Mouse (Mus musculus) 3T3-L1 (cell line): ENCODE results near the gene Cst13.
"Not testable (repeated sequence)": the region's sequence is repeated elsewhere in the genome, so short reads cannot be mapped to it uniquely, and the experiment has no call there.

Source experiments
- DNase-seq: peaks from one replicate; pipeline ENCODE4 v3.0.0-alpha.2; 2015; ENCODE audit warnings: low read depth, low spot score

Cst13 gene

DNA sequence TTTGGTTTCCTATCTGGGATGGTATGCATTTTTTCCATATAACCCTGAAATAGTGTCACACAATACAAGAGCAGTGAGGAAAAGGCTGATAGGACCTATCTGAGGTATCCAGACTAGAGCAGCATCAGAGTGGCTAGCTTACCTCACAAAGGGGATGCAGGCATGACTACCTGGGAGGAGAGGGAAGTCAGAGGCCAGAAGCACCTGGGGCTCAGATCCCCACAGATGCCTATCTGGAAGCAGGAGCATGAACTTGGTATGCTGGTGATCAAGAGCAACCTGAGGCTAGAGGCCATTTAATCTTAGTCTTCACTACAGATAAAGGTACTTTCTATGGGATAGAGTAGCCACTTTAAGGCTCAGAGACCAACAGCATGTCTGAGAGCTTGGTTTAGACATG lies at the start of gene Cst13:
TSS of gene Cst13 (plus strand) at position 173 of the 400 bp plus-strand sequence.
- DNase-seq: no peak

DNA sequence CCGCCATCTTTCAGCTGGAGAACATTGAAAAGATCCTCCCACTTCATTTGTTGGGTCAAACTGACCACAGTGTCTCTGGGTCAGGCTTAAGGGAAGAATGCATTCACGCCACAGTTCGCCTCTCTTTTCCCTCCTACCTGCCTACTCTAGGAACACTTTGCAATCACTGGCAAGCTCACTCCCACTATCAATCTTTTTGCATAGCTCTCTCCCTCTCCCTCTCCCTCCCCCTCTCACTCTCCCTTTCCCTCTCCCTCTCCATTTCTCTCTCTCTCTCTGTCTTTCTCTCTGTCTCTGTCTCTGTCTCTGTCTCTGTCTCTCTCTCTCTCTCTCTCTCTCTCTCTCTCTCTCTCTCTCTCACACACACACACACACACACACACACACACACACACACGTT lies 48.5 kb upstream of the Cst13 start, which contains the start of gene Cst11:
TSS of gene Cst11 (minus strand) at position 101 of the 400 bp plus-strand sequence.
- DNase-seq: not testable (repeated sequence)

DNA sequence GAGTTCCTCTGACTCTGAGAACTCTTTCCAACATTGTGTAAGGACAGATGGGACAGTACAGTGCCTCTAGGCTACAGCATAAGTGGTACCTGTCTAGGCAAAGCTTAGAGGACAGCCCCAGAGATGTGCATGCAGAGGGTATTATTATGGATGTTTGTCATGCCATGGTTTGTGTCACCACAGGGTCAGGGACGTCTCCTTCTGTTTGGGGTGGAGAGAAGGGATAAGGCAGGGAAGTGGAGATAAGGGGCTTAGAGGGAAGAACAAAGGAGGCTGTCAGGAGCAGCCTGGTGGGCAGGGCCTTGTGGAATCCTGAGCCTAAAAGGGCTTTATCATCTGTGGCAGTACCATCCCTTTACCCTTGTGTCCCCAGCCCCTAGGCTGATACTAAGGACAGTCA lies 38.2 kb upstream of the Cst13 start, which contains the start of gene 8030411F24Rik:
TSS of gene 8030411F24Rik (plus strand) at position 301 of the 400 bp plus-strand sequence.
- no peak for DNase-seq

DNA sequence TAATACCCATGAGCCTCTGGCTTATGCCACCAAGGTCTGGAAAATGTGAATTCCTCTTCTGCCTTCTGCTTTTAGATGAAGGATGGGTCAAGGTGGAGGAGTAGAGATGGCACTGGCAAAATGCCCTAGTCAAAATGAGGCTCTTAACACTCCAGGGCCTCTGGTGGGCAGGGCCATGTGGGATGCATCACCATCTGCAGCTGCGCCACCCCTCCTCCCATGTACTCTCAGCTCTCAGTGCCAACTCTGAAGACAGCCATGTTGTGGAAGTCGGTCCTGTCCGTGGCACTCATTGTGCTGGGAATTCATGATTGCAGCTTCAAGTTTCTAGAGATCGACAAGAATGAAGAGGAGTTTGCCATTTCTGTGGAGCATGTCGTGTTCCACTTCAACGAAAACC lies 30.7 kb upstream of the Cst13 start, which contains the start of gene Cst12:
TSS of gene Cst12 (plus strand) at position 220 of the 400 bp plus-strand sequence.
- no peak for DNase-seq

DNA sequence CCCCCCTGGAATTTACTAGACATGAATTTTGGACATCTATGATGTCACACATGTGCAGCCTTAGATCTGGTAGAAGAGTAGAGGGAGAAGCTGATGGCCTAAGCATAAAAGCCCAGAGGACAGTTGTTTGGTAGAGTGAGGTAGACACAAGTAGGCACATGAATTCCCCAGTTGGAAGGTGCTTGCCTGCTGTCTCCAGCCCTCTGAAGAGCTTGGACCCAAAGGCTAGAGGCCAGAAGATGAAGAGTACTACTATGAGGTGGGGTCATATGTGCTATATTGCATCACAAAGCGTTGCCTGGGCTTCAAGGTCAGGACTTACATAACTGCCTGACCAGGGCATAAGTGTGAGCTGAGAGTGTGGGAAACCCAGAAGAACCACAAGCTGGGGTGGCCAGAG lies 21.4 kb upstream of the Cst13 start, which contains the start of gene Cst8:
TSS of gene Cst8 (plus strand) at position 301 of the 400 bp plus-strand sequence.
- no peak for DNase-seq

DNA sequence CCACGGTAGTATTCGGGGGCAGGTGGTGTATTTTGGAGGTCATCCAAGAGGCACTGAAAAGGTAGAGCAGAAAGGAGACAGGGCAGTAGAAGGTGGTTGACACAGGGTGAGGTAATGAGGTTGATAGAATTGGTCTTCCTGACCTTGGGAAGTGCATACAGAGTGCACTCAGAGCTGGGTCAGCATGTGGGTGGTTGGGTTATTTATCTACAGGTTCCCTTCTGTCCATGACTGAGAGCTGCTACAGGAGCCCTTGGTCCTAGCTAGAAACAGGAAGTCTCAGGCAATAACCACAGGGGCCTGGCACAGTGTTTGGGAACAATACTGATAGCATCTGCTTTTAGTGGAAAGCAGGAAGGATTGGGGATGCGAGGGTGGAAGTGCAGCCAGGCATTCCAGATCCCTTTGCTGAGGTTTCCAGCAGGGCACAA lies 18.4 kb upstream of the Cst13 start:
- peak; percentile 53 for DNase-seq

DNA sequence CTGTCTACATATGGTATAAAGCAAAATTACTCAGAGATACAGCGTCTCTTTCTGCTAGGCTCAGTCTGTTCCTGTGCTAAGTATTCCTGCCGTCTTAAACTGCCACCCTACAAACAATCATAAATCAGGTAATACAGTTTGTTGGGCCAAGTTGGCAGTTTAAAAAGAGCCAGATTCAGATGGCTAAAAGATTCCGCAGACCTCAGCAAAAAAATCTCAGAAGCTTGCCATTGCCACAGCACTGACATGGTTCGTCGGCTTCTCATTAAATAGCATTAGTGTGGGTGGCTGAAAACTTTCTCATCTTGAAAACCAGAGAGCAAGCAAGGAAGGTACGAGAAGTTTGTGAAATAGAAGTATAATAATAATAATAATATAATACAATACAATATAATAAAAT lies 13.2 kb upstream of the Cst13 start:
- no peak for DNase-seq

DNA sequence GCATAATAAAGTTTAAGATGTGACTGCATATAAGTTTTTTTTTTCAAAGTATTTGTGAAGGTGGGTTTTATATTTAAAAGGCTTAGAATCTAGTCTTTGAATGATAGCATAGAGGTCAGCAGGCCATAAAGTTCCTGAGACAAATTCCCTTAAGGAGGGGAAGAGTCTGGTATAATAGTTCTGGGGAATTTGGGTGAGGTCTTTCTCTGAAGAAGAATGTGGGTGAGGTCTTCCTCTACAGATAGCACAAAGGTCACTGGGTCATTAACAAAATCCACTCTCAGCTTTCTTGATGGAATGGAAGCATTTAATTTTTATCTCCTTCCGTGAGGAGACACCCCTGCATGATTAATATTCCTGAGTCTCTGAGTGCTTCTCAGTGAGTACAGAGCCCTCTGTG lies 6.1 kb downstream of the Cst13 start:
- no peak for DNase-seq

DNA sequence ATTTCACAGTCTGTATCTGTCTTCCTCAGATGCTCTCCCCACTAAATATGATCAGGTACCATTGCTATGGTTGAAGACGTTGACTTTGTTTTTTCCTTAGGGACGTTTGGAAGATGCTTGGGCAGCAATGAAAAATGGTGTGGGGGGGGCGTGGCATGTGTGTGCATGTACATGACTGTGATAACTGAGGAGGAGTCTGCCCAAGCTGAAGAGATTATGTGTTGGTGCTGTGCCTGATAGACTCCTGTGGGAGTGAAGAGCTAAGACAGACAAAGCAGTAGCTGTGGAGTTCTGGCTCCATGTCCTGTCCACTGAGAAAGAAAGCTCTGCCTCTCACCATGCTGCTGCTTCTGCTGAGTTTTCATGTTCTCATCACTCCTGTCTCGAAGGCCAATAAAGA lies 15.0 kb downstream of the Cst13 start, which contains the start of gene Cst9:
TSS of gene Cst9 (plus strand) at position 236 of the 400 bp plus-strand sequence.
- DNase-seq: no peak

DNA sequence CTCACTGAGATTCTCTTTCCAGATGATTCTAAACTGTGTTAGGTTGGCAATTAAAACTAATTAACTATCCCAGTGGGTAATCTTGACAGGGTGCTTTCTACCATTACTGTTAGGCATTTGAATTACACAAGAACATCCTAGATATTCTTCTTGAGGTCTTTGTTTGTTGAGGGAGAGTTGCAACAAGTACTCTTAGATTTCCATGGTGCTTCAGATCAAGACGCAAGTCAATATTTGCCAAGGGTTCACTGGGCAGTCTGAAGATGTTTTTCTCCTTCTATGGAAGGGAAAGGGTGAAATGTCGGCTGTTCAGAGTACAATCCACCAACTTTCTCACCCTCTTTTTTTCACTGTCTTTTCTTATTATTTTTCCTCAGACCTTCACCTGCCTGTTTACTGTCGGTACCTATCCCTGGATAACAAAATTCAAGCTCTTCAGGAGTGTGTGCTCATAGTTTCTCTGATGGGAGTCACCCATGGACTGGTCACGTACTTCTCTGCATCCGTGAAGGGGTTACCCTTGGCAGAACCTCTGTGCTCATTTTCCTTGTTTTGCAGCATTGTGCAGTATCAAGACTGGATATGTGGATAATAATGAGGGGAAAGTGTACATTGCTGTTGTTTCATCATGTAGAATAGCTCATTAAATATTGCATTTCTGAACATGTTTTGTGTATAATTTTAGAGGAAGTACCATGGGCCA lies 18.3 kb downstream of the Cst13 start:
- DNase-seq: no peak

DNA sequence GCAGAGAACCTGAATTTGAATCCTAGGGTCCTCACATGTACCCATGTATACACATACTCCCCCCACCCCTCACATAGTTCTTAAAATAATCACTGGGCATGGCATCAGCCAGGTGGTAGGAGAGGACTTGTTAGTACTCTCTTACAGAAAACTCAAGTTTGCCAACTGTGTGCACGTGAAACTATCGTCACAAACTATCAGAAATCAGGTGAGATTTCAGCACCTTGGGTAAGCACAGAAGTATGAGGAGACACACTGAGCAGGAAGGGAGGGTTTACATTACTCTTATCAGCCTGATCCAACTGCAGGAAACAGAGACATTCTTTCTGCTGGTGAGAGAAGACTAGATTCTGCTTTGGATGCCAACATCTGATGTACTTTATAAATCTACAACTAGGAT lies 19.3 kb downstream of the Cst13 start:
- DNase-seq: no peak

DNA sequence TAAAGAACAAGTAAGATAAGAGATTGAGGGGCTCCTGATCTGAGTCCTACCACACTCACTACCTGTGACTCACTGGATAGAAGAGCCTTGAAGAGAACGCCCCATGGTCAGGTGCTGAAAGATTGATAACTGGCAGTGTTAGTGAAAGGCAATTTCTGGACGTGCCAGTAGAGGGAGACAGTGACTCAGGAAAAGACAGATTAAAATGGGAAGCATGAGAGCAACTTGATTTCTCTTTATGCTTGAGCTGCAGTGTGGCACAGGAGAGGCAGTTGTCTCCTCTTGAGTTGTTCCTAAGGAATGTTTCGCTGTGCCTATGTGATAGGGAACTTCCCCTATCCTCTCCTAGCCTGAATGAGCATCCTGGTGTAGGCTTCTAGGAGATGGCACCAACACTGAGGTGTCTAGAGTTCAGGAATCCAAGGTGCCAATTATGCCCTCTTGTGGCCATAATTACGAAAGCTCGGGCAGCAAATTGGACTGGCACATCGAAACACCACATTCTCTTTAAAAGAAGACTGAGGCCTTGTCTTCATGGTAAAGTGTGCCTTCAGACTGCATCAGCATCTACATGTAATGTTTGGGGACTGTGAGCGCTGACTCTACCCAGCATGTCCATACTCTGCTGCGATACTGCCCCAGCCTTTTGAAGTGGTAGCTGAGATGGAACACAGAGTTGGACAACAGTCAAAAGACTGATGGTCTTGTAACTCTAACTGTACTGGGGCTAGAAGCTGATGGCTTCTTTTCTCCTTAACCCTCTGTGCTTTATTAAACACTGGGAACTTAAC lies 31.4 kb downstream of the Cst13 start:
- peak; percentile 95 for DNase-seq

DNA sequence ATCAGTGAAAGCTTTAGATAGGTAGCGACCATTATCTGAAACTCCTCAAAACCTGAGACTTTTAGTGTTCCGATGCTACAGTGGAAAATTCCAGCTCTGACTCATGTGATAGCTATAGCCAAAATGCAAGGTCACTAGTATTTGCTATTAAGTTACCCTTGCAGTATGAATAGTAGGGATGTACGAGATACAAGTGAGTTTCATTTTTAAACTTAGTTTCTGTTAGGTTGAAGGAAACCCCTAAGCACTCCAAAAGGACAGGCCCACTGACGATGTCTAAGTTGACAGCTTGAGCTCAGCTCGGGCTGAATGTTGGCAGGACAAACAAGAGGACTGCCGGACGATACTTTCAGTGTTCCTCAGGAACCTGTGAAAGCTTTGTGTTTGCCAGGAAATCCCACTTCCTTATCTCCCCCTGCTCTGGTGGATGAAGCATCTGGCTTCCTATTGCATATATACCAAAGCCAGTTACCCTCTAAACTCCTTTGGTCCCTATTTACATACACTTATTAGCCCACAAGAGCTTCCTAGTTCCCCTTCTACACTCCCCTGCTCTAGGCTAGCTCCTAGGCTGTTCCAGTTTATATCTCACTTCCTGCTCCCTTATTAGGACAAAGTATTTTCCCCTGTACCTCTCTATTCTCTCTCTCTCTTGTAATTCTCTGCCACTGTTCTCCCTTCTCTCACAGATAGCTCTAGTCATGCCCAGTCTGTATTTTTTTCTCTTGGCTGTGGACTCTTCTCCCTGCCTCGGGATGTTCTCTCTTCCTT lies 36.9 kb downstream of the Cst13 start:
- DNase-seq: peak; percentile 89

DNA sequence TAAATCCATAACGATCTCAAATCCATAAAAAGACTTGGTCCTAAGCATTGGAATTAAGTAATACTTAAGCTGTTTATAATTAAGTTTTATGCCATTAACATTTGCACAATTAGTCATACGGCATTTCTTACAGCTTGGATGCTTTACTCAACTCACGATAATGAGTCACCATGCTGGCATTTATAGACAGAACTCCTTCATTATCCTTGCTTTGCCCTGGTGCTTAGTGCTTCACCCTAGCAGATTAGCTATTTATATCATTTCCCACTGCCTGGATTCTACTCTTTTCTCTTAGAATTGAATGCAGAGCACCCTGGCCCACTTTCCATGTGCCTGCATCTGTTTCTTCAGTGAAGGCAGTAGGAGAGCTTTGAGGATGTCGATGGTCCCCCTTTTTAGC lies 37.6 kb downstream of the Cst13 start:
- peak; percentile 92 for DNase-seq

DNA sequence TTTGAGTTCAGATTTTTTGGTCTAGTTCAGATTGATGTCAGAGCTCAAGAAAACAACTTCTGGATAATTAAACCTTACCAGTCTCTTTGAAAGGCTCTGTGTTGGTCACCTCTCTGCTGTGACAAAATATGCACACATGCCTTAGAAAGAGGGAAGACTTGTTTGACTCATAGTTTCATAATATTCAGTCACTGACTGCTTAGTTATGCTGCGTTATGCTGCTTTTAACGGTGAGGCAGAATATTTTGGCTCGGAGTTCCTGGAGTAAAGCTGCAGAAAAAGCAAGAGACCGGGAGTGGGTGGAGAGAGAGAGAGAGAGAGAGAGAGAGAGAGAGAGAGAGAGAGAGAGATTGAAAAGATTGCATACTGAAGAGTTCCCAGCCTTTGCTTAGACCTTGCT lies 41.1 kb downstream of the Cst13 start:
- DNase-seq: no peak

DNA sequence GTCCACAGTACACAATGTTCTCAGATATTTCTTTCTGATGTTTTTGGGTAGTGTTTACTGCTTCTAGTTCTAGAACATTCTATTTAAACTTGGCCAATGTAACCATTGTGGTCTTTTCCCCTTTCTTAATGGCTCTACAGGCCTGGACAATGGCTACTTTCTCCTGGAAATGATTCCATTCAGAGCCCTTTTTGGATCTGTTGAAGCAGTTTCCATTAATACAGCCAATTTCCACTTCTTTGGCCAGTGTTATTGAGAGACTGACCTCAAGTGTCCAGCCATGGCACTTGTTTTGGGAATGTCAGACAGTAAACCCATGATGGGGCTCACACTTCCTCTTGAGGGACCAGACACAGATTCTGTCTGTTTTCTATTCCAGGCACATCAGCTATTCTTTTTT lies 41.8 kb downstream of the Cst13 start:
- no peak for DNase-seq

DNA sequence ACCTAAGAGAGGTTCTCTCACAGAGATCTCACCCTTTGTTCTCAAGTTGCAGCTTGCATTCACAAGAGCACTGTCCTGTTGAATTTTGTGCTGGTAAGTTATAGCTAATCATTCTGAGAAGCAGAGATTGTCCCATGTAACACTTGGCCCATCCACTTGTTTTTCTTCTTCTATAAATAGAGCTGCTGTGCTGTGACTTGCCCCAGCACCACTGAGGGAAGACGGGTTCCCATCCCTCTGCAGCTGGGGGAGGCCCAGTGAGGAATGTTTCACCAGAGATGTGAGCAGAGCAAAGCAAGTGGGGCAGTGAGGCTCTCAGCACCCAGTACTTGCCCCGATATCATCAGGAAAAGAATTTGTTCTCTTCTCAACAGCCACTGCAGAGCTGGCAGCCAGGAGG lies 45.1 kb downstream of the Cst13 start, which contains the start of gene 9230104L09Rik:
TSS of gene 9230104L09Rik (minus strand) at position 73 of the 400 bp plus-strand sequence.
- DNase-seq: peak; percentile 21

DNA sequence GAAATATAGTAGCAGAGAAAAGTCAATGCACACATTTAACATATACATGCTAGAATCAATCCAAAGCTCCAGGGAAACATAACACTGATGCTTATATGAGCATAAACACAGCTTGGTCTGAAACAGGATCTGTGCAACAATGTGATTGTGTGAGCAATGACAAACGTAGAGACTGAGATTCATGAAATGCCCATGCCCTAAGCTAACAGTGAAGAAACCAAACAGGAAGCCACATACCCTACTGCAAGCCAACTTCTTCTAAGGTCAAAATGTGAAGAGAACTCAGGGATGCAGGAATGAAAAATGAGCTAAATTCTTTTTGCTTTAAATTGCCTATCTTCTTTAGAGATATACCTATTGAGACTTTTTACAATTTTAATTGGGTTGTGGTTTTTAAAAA lies 49.1 kb downstream of the Cst13 start:
- DNase-seq: no peak

DNA sequence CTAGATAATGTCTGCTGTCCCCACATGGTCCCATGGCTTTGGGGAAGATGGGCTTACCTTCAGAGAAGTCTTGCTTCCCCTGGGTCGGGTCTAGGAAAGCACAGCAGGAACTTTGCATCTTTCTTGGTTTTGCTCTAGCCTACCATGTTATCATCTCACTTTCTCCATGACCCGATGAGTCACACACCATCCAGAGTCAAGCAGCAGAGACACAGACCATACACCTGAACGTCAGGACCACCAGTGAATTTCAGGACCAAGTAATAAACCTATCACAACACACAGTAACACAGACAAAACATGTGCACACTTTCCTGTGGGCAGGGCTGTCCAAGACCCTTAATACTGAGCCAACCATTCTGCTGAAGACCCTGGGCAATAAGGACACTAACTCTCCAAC lies 50.6 kb downstream of the Cst13 start:
- no peak for DNase-seq

DNA sequence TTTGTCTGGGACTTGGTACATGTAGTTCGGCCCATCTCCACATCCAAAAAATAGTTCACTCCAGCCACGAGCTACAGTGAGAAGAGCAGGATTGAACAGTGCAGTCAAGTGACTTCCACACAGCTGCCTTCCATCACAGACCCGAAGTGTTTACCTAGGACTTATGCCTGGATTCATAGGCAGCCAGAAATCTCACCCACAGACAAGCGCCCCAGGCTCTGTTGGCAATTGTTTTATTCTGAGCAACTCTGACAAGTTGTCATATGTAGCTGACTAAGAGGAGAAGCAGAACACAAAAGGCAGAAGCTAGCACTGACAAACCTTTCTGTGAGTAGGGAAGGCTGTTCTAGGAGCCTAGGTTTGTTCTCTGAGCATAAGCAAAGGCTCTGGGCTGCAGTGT lies 53.0 kb downstream of the Cst13 start:
- DNase-seq: peak; percentile 92

DNA sequence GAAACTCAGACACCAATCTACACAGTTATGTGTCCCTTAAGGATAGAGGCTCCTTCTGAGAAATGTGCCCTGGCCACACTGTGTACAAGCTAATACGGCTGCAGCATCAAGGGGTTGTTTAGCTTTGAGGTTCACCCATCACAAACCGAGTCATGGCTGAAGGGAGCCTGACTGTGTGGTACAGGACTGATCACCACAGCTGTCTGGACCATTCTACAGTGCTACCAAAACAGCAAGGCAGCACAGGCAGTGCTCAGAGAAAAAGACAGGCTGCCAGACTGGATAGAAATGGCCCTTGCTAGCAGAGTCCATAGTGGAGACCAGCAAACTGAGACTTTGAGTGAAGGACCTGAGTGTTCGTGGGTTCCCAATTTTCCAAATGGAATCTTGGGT lies 54.3 kb downstream of the Cst13 start:
- no peak for DNase-seq
